Mouse (Mus musculus) Patski (cell line): ENCODE data around the gene Tnpo2. TPM values are rescaled to one million over a fixed set of nuclear protein-coding genes. Genes with fewer than 3 reads are reported as not detected.

Experiments
- ATAC-seq: fragments of 100-300 bp; one replicate; pipeline ENCODE4 v1.8.0; 2021
- CTCF ChIA-PET: fragments of 350-600 bp; sonication (Branson Sonifier 250); formaldehyde crosslinking; loops from one replicate; lab custom pipeline; 2022; ENCODE audit warnings: inconsistent platforms; lab: Charles Lee
- POLR2A ChIA-PET: fragments of 350-600 bp; sonication (Branson Sonifier 250); formaldehyde crosslinking; loops from one replicate; lab custom pipeline; 2022; ENCODE audit warnings: antibody characterized with exemption, inconsistent platforms; lab: Charles Lee
- DNase-seq: peaks from one replicate; pipeline ENCODE4 v3.0.0-alpha.2; 2011; ENCODE audit warnings: low read depth, low spot score
- H3K27me3 ChIP-seq: fragments of 371-371 bp; one replicate; pipeline ENCODE4 v1.5.1; 2021
- CTCF ChIP-seq: fragments of 100-300 bp; IDR thresholded peaks from one replicate; pipeline ENCODE4 v1.5.1; 2021
- in situ Hi-C: fragments of 300-500 bp; cut with MboI; formaldehyde crosslinking; loops from 3 replicates; pipeline ENCODE4 v1.11.1; 2018; ENCODE audit warnings: low pct_unique_long_range_greater_than_20kb, mixed read lengths
- polyA plus RNA-seq: library from polyadenylated mRNA; unstranded; gene quantifications from one replicate; pipeline ENCODE4 v1.2.3, GENCODE M21; 2021

Tnpo2 gene
- polyA plus RNA-seq = 83.7 TPM

GRCm38 (mm10) chr8:85036718-85037365 is at the start of gene Tnpo2:
Gene Tnpo2 (plus strand): TSS chr8:85036915.
- TF ChIP-seq CTCF = no peak
- ATAC-seq (peak; percentile 70), DNase-seq (peak; percentile 86)
- CTCF ChIA-PET = interaction anchor here (0.9 to 2.6 kb wide), 3 partner anchors 11 to 47 kb away, joined by 3 to 8 read pairs (median 3); partner anchors contain the start of genes Asna1 and Trir
- no peaks in the 10 kb centered on the region for H3K27me3 ChIP-seq
- in situ Hi-C loops = no loop called here
- POLR2A ChIA-PET = interaction anchor here (0.6 to 4.1 kb wide), 18 partner anchors 9 to 348 kb away, joined by 3 to 22 read pairs (median 4); partner anchors contain the start of genes Fbxw9, Gm5741, Junb and Man2b1

GRCm38 (mm10) chr8:84987388-84987787 is 49.3 kb upstream of the Tnpo2 start:
- ChIA-PET POLR2A (interaction anchor here (1.1 to 10.0 kb wide), 2 partner anchors 10 to 17 kb away, joined by 5 to 225 read pairs; partner anchors contain the start of genes Junb and Rnaseh2a), CTCF (interaction anchor here (8.7 kb wide), 1 partner anchor 12 kb away, joined by 351 read pairs; the partner anchor contains the start of genes Gm49661, Junb, Prdx2 and Rnaseh2a)
- no peak for TF ChIP-seq CTCF
- DNase-seq (no peak), ATAC-seq (no peak)
- in situ Hi-C loops = loop anchor here (10.0 kb wide), 2 partner anchors 323 to 783 kb away; partner anchors contain the start of gene Ier2
- H3K27me3 ChIP-seq = no peaks in the 10 kb centered on the region

GRCm38 (mm10) chr8:84987903-84988302 is 48.8 kb upstream of the Tnpo2 start:
- CTCF ChIA-PET = interaction anchor here (0.9 to 8.7 kb wide), 2 partner anchors 10 to 13 kb away, joined by 3 to 351 read pairs; partner anchors contain the start of genes Gm49661, Junb, Prdx2 and Rnaseh2a
- no peak for DNase-seq
- no peak for TF ChIP-seq CTCF
- in situ Hi-C loops = loop anchor here (10.0 kb wide), 2 partner anchors 323 to 783 kb away; partner anchors contain the start of gene Ier2
- ATAC-seq = no peak
- POLR2A ChIA-PET = interaction anchor here (1.1 to 10.0 kb wide), 2 partner anchors 11 to 18 kb away, joined by 5 to 225 read pairs; partner anchors contain the start of genes Junb and Rnaseh2a
- no peaks in the 10 kb centered on the region for H3K27me3 ChIP-seq

GRCm38 (mm10) chr8:84989311-84989731 is 47.4 kb upstream of the Tnpo2 start:
- ATAC-seq = peak; percentile 19
- DNase-seq = no peak
- no peak for TF ChIP-seq CTCF
- POLR2A ChIA-PET = interaction anchor here (0.6 to 10.0 kb wide), 6 partner anchors 12 to 48 kb away, joined by 3 to 225 read pairs (median 7); partner anchors contain the start of genes Junb, Prdx2, Rnaseh2a and Tnpo2
- in situ Hi-C loops = loop anchor here (10.0 kb wide), 2 partner anchors 325 to 785 kb away; partner anchors contain the start of gene Ier2
- CTCF ChIA-PET = interaction anchor here (0.8 to 8.7 kb wide), 11 partner anchors 9 to 94 kb away, joined by 3 to 351 read pairs (median 3); partner anchors contain the start of genes Dnase2a, Gm49661, Junb and Man2b1
- H3K27me3 ChIP-seq = no peaks in the 10 kb centered on the region

- ChIA-PET POLR2A (interaction anchor here (0.6 to 10.0 kb wide), 6 partner anchors 13 to 80 kb away, joined by 3 to 225 read pairs (median 5); partner anchors contain the start of genes Junb, Prdx2, Rnaseh2a and Tnpo2), CTCF (interaction anchor here (0.7 to 8.7 kb wide), 13 partner anchors 9 to 93 kb away, joined by 3 to 351 read pairs (median 3); partner anchors contain the start of genes Dnase2a, Gm49661, Junb and Man2b1)
- H3K27me3 ChIP-seq = no peaks in the 10 kb centered on the region
- ATAC-seq (peak; percentile 58), DNase-seq (no peak)
- no peak for TF ChIP-seq CTCF
- in situ Hi-C loops = loop anchor here (10.0 kb wide), 2 partner anchors 325 to 785 kb away; partner anchors contain the start of gene Ier2
Measured at GRCm38 (mm10) chr8:84989810-84990209, 46.9 kb upstream of the Tnpo2 start.

- ChIA-PET POLR2A (interaction anchor here (0.6 to 10.0 kb wide), 6 partner anchors 13 to 163 kb away, joined by 3 to 225 read pairs (median 7); partner anchors contain the start of genes Junb, Prdx2 and Rnaseh2a), CTCF (interaction anchor here (0.7 to 8.7 kb wide), 11 partner anchors 8 to 83 kb away, joined by 3 to 351 read pairs (median 3); partner anchors contain the start of genes Dnase2a, Gm49661, Junb and Prdx2)
- no peaks in the 10 kb centered on the region for H3K27me3 ChIP-seq
- in situ Hi-C loops = no loop called here
- peak; percentile 72 for ATAC-seq
- DNase-seq = no peak
- TF ChIP-seq CTCF = no peak
Measured at GRCm38 (mm10) chr8:84990349-84990748, 46.4 kb upstream of the Tnpo2 start, which contains the start of gene Hook2. Gene Hook2 (plus strand): TSS chr8:84990603.

- H3K27me3 ChIP-seq = no peaks in the 10 kb centered on the region
- in situ Hi-C loops = no loop called here
- no peak for DNase-seq
- ATAC-seq = peak; percentile 7
- CTCF ChIA-PET = interaction anchor here (1.5 to 8.7 kb wide), 3 partner anchors 10 to 27 kb away, joined by 4 to 351 read pairs (median 5); partner anchors contain the start of genes Gm49661, Junb, Prdx2 and Rnaseh2a
- TF ChIP-seq CTCF = no peak
- POLR2A ChIA-PET = interaction anchor here (0.5 to 10.0 kb wide), 5 partner anchors 14 to 333 kb away, joined by 4 to 225 read pairs (median 6); partner anchors contain the start of genes Junb, Prdx2 and Rnaseh2a
Measured at GRCm38 (mm10) chr8:84990836-84991235, 45.9 kb upstream of the Tnpo2 start.

- TF ChIP-seq CTCF = no peak
- ChIA-PET CTCF (interaction anchor here (1.3 to 8.7 kb wide), 2 partner anchors 19 to 27 kb away, joined by 3 to 351 read pairs; partner anchors contain the start of genes Gm49661, Junb, Prdx2 and Rnaseh2a), POLR2A (interaction anchor here (1.4 kb wide), 1 partner anchor 19 kb away, joined by 6 read pairs; no protein-coding TSS in a partner anchor)
- DNase-seq (no peak), ATAC-seq (no peak)
- H3K27me3 ChIP-seq = no peaks in the 10 kb centered on the region
- in situ Hi-C loops = no loop called here
Measured at GRCm38 (mm10) chr8:84994375-84994774, 42.3 kb upstream of the Tnpo2 start.

GRCm38 (mm10) chr8:84995680-84996079 is 41.0 kb upstream of the Tnpo2 start:
- DNase-seq = no peak
- CTCF ChIA-PET = interaction anchor here (3.9 kb wide), 1 partner anchor 22 kb away, joined by 44 read pairs; no protein-coding TSS in a partner anchor
- TF ChIP-seq CTCF = no peak
- H3K27me3 ChIP-seq = no peaks in the 10 kb centered on the region
- POLR2A ChIA-PET = no interaction called here
- in situ Hi-C loops = no loop called here
- ATAC-seq = no peak
